Mouse (Mus musculus) CH12.LX (cell line): Measurements from ENCODE around the gene Gm10160. TPM values are rescaled to one million over a fixed set of nuclear protein-coding genes. Genes with fewer than 3 reads are reported as not detected.

ENCODE experiments used
- DNase-seq: peaks from one replicate; pipeline ENCODE4 v3.0.0-alpha.2; 2013; ENCODE audit errors: extremely low read depth
- H3K27ac ChIP-seq: 2 replicates; pipeline ENCODE4 v1.5.1; 2012; ENCODE audit warnings: low read depth, mild to moderate bottlenecking, control low read depth, moderate library complexity; ENCODE audit not compliant: insufficient read depth
- H3K27me3 ChIP-seq: replicated peaks from 2 replicates; pipeline ENCODE3; 2012; ENCODE audit warnings: inconsistent platforms
- H3K36me3 ChIP-seq, 2 experiments: replicated peaks in 1 of 2; 2 replicates each; pipeline versions ENCODE3 to v1.6.1; 2012; ENCODE audit warnings: inconsistent platforms in 1 of 2, low read length in 1 of 2, mild to moderate bottlenecking in 1 of 2, mixed read lengths in 1 of 2, moderate library complexity in 1 of 2; ENCODE audit not compliant: control insufficient read depth in 1 of 2, insufficient read depth in 1 of 2
- H3K4me1 ChIP-seq, 2 experiments: 2 replicates each; pipeline ENCODE4 v1.6.1; 2012; ENCODE audit warnings: inconsistent platforms in 1 of 2, moderate library complexity in 1 of 2; ENCODE audit not compliant: insufficient read depth in 2 of 2, control insufficient read depth in 1 of 2
- H3K4me2 ChIP-seq: 2 replicates; pipeline ENCODE4 v1.6.1; 2012; ENCODE audit warnings: low read depth, mild to moderate bottlenecking, control low read depth; ENCODE audit not compliant: poor library complexity, insufficient read depth, severe bottlenecking
- H3K4me3 ChIP-seq, 3 experiments: fragments of 150-350 bp in 1 of 3; sonication (generic) in 1 of 3; replicated peaks in 1 of 3; 2 replicates each; pipeline versions ENCODE3 to v1.5.1; 2011 to 2012; ENCODE audit warnings: low read depth in 2 of 3, low read length in 2 of 3, mild to moderate bottlenecking in 2 of 3, moderate library complexity in 2 of 3, control low read depth in 1 of 3, improper control_type of control experiment in 1 of 3, inconsistent platforms in 1 of 3, mixed read lengths in 1 of 3; ENCODE audit not compliant: poor library complexity in 1 of 3
- H3K79me2 ChIP-seq: replicated peaks from 2 replicates; pipeline ENCODE4 v1.6.1; 2012; ENCODE audit warnings: mild to moderate bottlenecking, moderate library complexity; ENCODE audit not compliant: control insufficient read depth, poor library complexity, insufficient read depth, severe bottlenecking; ENCODE audit errors: extremely low read depth
- H3K9ac ChIP-seq: 2 replicates; pipeline ENCODE4 v1.6.1; 2012; ENCODE audit warnings: low read depth, mild to moderate bottlenecking, control low read depth, moderate library complexity; ENCODE audit not compliant: insufficient read depth
- H3K9me3 ChIP-seq: replicated peaks from 2 replicates; pipeline ENCODE3; 2012; ENCODE audit warnings: low read length, inconsistent platforms, mixed read lengths
- BHLHE40 ChIP-seq: IDR thresholded peaks from 2 replicates; pipeline ENCODE4 v1.6.1; 2011; ENCODE audit warnings: mild to moderate bottlenecking, low read depth, low read length, improper control_type of control experiment
- CTCF ChIP-seq, 2 experiments: IDR thresholded peaks in 1 of 2; conservative IDR thresholded peaks in 1 of 2; 2 replicates each; pipeline ENCODE4 v1.5.1; 2011 to 2012; ENCODE audit warnings: low read depth in 2 of 2, low read length in 2 of 2, improper control_type of control experiment in 1 of 2, inconsistent platforms in 1 of 2, mild to moderate bottlenecking in 1 of 2, moderate library complexity in 1 of 2
- IRF4 ChIP-seq: IDR thresholded peaks from 2 replicates; pipeline ENCODE4 v1.6.1; 2014; ENCODE audit warnings: low read depth, mild to moderate bottlenecking, inconsistent platforms, low read length, improper control_type of control experiment
- JUN ChIP-seq: IDR thresholded peaks from 2 replicates; pipeline ENCODE4 v1.6.1; 2011; ENCODE audit warnings: low read depth, mild to moderate bottlenecking, low read length, improper control_type of control experiment, moderate library complexity; ENCODE audit not compliant: insufficient read depth
- KAT2A ChIP-seq: IDR thresholded peaks from 2 replicates; pipeline ENCODE4 v1.6.1; 2012; ENCODE audit warnings: low read length, improper control_type of control experiment, inconsistent platforms; ENCODE audit not compliant: insufficient replicate concordance
- MAX ChIP-seq: IDR thresholded peaks from 2 replicates; pipeline ENCODE4 v1.6.1; 2011; ENCODE audit warnings: low read length, improper control_type of control experiment
- MEF2A ChIP-seq: IDR thresholded peaks from 2 replicates; pipeline ENCODE4 v1.6.1; 2014; ENCODE audit warnings: low read depth, mild to moderate bottlenecking, inconsistent platforms, low read length, improper control_type of control experiment, borderline replicate concordance
- NELFE ChIP-seq: IDR thresholded peaks from 2 replicates; pipeline ENCODE4 v1.6.1; 2011; ENCODE audit warnings: low read depth, low read length, improper control_type of control experiment
- POLR2A ChIP-seq: IDR thresholded peaks from 2 replicates; pipeline ENCODE4 v1.6.1; 2011; ENCODE audit warnings: low read depth, mild to moderate bottlenecking, improper control_type of control experiment, low read length
- RAD21 ChIP-seq: IDR thresholded peaks from 2 replicates; pipeline ENCODE4 v1.6.1; 2011; ENCODE audit warnings: low read depth, mild to moderate bottlenecking, low read length, improper control_type of control experiment, moderate library complexity
- SIN3A ChIP-seq: IDR thresholded peaks from 2 replicates; pipeline ENCODE4 v1.6.1; 2012; ENCODE audit warnings: low read length, improper control_type of control experiment, inconsistent platforms
- SMC3 ChIP-seq: IDR thresholded peaks from 2 replicates; pipeline ENCODE4 v1.6.1; 2011; ENCODE audit warnings: low read depth, low read length, improper control_type of control experiment
- TCF12 ChIP-seq: IDR thresholded peaks from 2 replicates; pipeline ENCODE4 v1.6.1; 2014; ENCODE audit warnings: low read depth, mild to moderate bottlenecking, inconsistent platforms, low read length, improper control_type of control experiment
- USF1 ChIP-seq: IDR thresholded peaks from 2 replicates; pipeline ENCODE4 v1.6.1; 2014; ENCODE audit warnings: low read depth, mild to moderate bottlenecking, inconsistent platforms, low read length, improper control_type of control experiment
- ZKSCAN1 ChIP-seq: IDR thresholded peaks from 2 replicates; pipeline ENCODE4 v1.6.1; 2012; ENCODE audit warnings: low read depth, inconsistent platforms, low read length, improper control_type of control experiment, borderline replicate concordance
- dilution Hi-C: fragments of 300-500 bp; cut with MboI; formaldehyde crosslinking; loops from 2 replicates; pipeline ENCODE4 v1.14.3; 2020; ENCODE audit warnings: low sequenced_read_pairs; ENCODE audit not compliant: extremely low pct_unique_long_range_greater_than_20kb, extremely low pct_ligation_motif_present
- in situ Hi-C: fragments of 300-500 bp; cut with MboI; formaldehyde crosslinking; loops from 3 replicates; pipeline ENCODE4 v1.14.3; 2019; ENCODE audit warnings: low sequenced_read_pairs, low pct_ligation_motif_present, low pct_unique_long_range_greater_than_20kb, mixed read lengths
- polyA plus RNA-seq: library from polyadenylated mRNA; unstranded; fragments of >175 nt; gene quantifications from 2 replicates; pipeline ENCODE4 v1.2.1, GENCODE M21; 2012; ENCODE audit warnings: low read depth; ENCODE audit not compliant: insufficient read length
- total RNA-seq, 2 experiments: library from RNA; depleted of rRNA; stranded (reverse); fragments of 300-350 nt in 1 of 2; fragments of >200 nt in 1 of 2; gene quantifications; 2 replicates each; pipeline ENCODE4 v1.2.3; 2012 to 2014

Gene Gm10160
- total and polyA plus RNA-seq, 3 experiments = not detected

GRCm38 (mm10) chr7:81860996-81861395 lies 5.4 kb upstream of the Gm10160 start:
- Histone ChIP-seq H3K9me3 (no peaks in the 10 kb centered on the region), H3K4me3 (no peak overlapping the region), H3K36me3 (no peaks in the 10 kb centered on the region), H3K79me2 (no peaks in the 10 kb centered on the region), H3K4me1 (peaks cover 23 to 62% of the 10 kb centered on the region in 2 experiments), H3K27ac (no peak overlapping the region), H3K27me3 (peaks cover 14% of the 10 kb centered on the region), H3K4me2 (no peak overlapping the region; the same call in 1 of the 2 replicates), H3K9ac (no peak overlapping the region)
- DNase-seq = no peak
- in situ Hi-C loops = no loop called here
- TF ChIP-seq CTCF (conservative IDR thresholded peaks at IDR 0.05 in 1 of 2, IDR thresholded peaks at IDR 0.05 in 1 of 2; ENCODE audit: low read depth in 2 of 2, low read length in 2 of 2) (no peak), SMC3 (no peak), MEF2A (no peak), USF1 (no peak), BHLHE40 (no peak), TCF12 (no peak), SIN3A (no peak), POLR2A (no peak), RAD21 (no peak), NELFE (no peak), JUN (no peak)
- dilution Hi-C loops = no loop called here

- DNase-seq = no peak
- H3K27ac ChIP-seq = no peak overlapping the region
- H3K4me2 ChIP-seq = peak overlapping the region; percentile 88
- no peaks in the 10 kb centered on the region for H3K9me3 ChIP-seq
- no peak overlapping the region for H3K4me3 ChIP-seq
- peaks cover 23 to 62% of the 10 kb centered on the region in 2 experiments for H3K4me1 ChIP-seq
- no peak overlapping the region for H3K9ac ChIP-seq
- H3K79me2 ChIP-seq = no peaks in the 10 kb centered on the region
- H3K27me3 ChIP-seq = peaks cover 14% of the 10 kb centered on the region
- in situ Hi-C loops = no loop called here
- TF ChIP-seq MAX (no peak), BHLHE40 (no peak), CTCF (conservative IDR thresholded peaks at IDR 0.05 in 1 of 2, IDR thresholded peaks at IDR 0.05 in 1 of 2; ENCODE audit: low read depth in 2 of 2, low read length in 2 of 2) (no peak), IRF4 (0 out of 2 replicates have a peak, but pooled peaks have one; percentile 18), ZKSCAN1 (no peak), KAT2A (no peak)
- H3K36me3 ChIP-seq = no peaks in the 10 kb centered on the region
- dilution Hi-C loops = no loop called here
Measured at GRCm38 (mm10) chr7:81860071-81860470, 4.5 kb upstream of the Gm10160 start.
